Mouse (Mus musculus): ENCODE data around the gene Sag.

The Sag gene

DNA sequence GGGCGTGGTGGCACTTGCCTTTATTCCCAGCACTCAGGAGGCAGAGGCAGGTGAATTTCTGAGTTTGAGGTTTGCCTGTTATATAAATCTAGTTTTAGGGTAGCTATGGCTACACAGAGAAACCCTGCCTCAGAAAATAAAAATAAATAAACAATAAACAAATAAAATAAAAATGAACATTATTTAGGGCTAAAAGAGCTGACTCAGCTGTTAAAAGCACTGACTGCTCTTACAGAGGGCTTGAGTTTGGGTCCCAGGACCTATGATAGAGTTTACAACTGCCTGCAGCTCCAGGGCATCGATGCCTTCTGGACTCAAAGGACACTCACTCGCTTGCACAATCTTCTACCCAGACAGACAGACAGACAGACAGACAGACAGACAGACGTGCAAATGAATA is 89.9 kb downstream of the Sag start:
- DNase-seq (ENCODE audit: low spot score in 2 of 2), result no peak
